Mouse (Mus musculus) bone marrow macrophage, adult 2 months (primary cell): ENCODE measurements around the gene Srpk1. TPM values are rescaled to one million over a fixed set of nuclear protein-coding genes. Genes with fewer than 3 reads are reported as not detected.
"Not testable (repeated sequence)": the region's sequence is repeated elsewhere in the genome, so short reads cannot be mapped to it uniquely, and the experiment has no call there.

Experiments used
- H3K27ac ChIP-seq: 2 replicates; pipeline ENCODE4 v1.5.1; 2012; ENCODE audit warnings: low read depth, low read length; ENCODE audit not compliant: insufficient read depth
- H3K4me1 ChIP-seq: 2 replicates; pipeline ENCODE4 v1.6.1; 2012; ENCODE audit warnings: low read length; ENCODE audit not compliant: control insufficient read depth, insufficient read depth
- H3K4me3 ChIP-seq: 2 replicates; pipeline ENCODE4 v1.5.1; 2012; ENCODE audit warnings: mild to moderate bottlenecking, low read length, moderate library complexity; ENCODE audit not compliant: insufficient read depth
- CTCF ChIP-seq: IDR thresholded peaks from 2 replicates; pipeline ENCODE4 v1.5.1; 2012; ENCODE audit warnings: low read depth, mild to moderate bottlenecking, low read length, moderate library complexity
- POLR2A ChIP-seq: IDR thresholded peaks from 2 replicates; pipeline ENCODE4 v1.6.1; 2012; ENCODE audit warnings: mild to moderate bottlenecking, low read depth, low read length, borderline replicate concordance
- polyA plus RNA-seq: library from polyadenylated mRNA; stranded (reverse); fragments of >200 nt; gene quantifications from 2 replicates; pipeline ENCODE4 v1.2.4, GENCODE M21; 2012; ENCODE audit not compliant: missing spikeins, insufficient read depth, insufficient read length

Gene Srpk1
- polyA plus RNA-seq, 1 experiment: 74.6 TPM

DNA sequence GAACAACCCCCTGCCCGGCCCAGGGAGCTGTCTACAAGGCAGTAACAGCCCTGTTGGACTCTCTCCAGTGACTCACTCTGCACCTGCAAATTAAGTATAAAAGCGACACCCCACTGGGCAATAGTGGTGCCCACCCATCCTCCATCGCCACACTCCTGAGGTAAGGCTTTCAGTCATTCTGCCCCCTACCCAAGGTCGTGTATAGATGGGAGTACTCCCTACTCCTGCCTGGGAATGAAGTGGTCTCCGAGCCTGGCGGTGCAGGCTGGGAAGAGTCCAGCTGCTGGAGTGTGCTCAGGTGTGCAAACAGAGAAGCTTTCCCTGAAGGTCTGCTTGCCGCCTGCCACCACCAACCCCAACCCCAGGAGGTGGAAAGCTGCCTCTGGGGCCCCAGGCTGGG is 60.9 kb downstream of the Srpk1 start:
- TF ChIP-seq CTCF (no peak), POLR2A (no peak)
- Histone ChIP-seq H3K27ac (no peak overlapping the region), H3K4me3 (no peak overlapping the region), H3K4me1 (peaks cover 4% of the 10 kb centered on the region)

GRCm38 (mm10) chr17:28560598-28560997 is 61.9 kb downstream of the Srpk1 start, which contains the start of gene Clps:
Gene Clps (minus strand): TSS chr17:28560766.
- TF ChIP-seq CTCF: no peak
- TF ChIP-seq POLR2A: no peak
- Histone ChIP-seq H3K4me1 (peaks cover 4% of the 10 kb centered on the region), H3K4me3 (no peak within 1 kb of the TSS), H3K27ac (no peak within 1 kb of the TSS)

- TF ChIP-seq CTCF (no peak), POLR2A (no peak)
- Histone ChIP-seq H3K27ac (no peak overlapping the region), H3K4me3 (no peak overlapping the region), H3K4me1 (peaks cover 4% of the 10 kb centered on the region)
Observed at GRCm38 (mm10) chr17:28557772-28558171, 64.7 kb downstream of the Srpk1 start.

GRCm38 (mm10) chr17:28556635-28557396 is 65.7 kb downstream of the Srpk1 start:
- no peak for TF ChIP-seq CTCF
- no peak for TF ChIP-seq POLR2A
- Histone ChIP-seq H3K4me3 (no peak overlapping the region), H3K27ac (no peak overlapping the region)

GRCm38 (mm10) chr17:28554021-28554420 is 68.5 kb downstream of the Srpk1 start:
- not testable (repeated sequence) for H3K4me1 ChIP-seq, H3K4me3 ChIP-seq, H3K27ac ChIP-seq

More at GRCm38 (mm10) chr17:28556635-28557396, 65.7 kb downstream of the Srpk1 start:
- H3K4me1 ChIP-seq: peaks cover 4% of the 10 kb centered on the region

GRCm38 (mm10) chr17:28553040-28553793 is 69.3 kb downstream of the Srpk1 start:
- TF ChIP-seq CTCF (peak; percentile 57; the same call in 1 of the 2 replicates), POLR2A (no peak)
- Histone ChIP-seq H3K4me1 (peaks cover 4% of the 10 kb centered on the region), H3K4me3 (no peak overlapping the region), H3K27ac (no peak overlapping the region)

DNA sequence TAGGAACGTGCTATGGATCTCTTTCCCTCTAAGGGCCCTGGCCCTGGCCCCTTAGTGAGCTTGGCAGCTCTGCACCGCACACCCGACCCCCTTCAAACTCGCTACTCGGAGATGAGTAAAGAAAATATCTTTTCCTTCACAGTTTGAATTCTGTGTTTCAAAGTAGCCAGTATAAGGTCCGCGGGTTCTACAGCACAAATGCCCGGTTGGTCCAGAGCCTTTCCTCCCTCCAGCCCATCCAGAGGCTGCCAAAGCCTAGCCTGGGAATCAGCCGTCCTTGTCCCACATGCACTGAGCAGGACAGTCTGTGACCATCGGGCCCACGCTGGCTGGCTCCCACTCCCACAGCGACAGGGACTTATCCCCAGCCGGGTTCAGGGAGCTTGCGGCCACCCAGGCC is 73.4 kb downstream of the Srpk1 start, which contains the start of gene Clpsl2:
TSS of gene Clpsl2 (plus strand) at position 301 of the 400 bp plus-strand sequence.
- TF ChIP-seq CTCF (no peak), POLR2A (no peak)
- Histone ChIP-seq H3K4me1 (no peaks in the 10 kb centered on the region), H3K4me3 (no peak within 1 kb of the TSS), H3K27ac (no peak within 1 kb of the TSS)

DNA sequence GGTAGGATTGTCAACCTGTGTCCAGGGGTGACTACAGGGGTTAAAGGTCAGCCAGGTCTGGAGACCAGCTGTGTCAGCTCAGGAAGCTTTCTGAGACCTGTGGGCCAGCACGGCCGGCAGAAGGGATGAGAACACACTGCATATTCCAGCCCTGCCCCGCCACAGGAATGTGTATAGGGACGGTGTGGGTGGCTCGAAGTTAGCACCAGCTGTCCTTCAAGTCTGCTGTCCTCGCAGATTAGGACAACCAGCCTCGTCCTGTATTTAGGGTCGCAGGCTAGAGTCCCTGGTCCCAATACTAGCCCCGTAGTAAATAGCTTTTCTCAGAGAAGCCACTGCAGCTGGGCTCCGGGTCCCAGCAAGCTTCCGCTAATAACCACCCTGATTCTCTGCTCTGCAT is 74.0 kb downstream of the Srpk1 start:
- no peak overlapping the region for H3K4me3 ChIP-seq
- H3K4me1 ChIP-seq: no peaks in the 10 kb centered on the region
- H3K27ac ChIP-seq: no peak overlapping the region
- no peak for TF ChIP-seq CTCF
- no peak for TF ChIP-seq POLR2A

DNA sequence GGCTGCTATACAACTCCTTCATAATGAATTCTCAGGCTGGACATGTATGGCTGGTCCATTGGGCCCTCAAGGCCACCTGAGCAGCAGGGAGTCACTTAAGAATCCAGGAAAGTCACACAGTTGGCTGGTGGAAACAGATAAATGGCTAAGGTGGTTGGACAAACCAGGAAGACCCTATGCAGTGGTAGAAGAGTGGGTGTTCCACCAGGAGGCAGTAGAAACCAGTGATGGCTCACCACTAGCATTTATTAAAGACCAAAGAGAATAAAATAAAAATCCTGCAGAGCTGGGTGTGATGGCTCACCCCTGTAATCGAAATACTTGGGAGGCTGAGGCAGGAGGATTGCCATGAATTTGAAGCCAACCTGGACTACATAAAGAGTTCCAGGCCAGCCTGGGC is 75.6 kb downstream of the Srpk1 start:
- no peak for TF ChIP-seq CTCF
- TF ChIP-seq POLR2A: no peak
- Histone ChIP-seq H3K4me1 (no peaks in the 10 kb centered on the region), H3K4me3 (no peak overlapping the region), H3K27ac (no peak overlapping the region)

- Histone ChIP-seq H3K4me3 (no peak overlapping the region), H3K27ac (no peak overlapping the region), H3K4me1 (no peaks in the 10 kb centered on the region)
- TF ChIP-seq POLR2A (no peak), CTCF (no peak)
Observed at GRCm38 (mm10) chr17:28537881-28538280, 84.6 kb downstream of the Srpk1 start.

Other genes with a start within 250 kb of the Srpk1 start
- 4.4 and 4.7 TPM in 2 replicates for gene Fkbp5, start 105.2 kb downstream of the Srpk1 start, polyA plus RNA-seq
- gene Armc12, start 91.9 kb downstream of the Srpk1 start, polyA plus RNA-seq: not detected in 2 replicates
- gene Clpsl2, start 73.3 kb downstream of the Srpk1 start, polyA plus RNA-seq: not detected in 2 replicates
- not detected in 2 replicates for gene Clps, start 61.9 kb downstream of the Srpk1 start, polyA plus RNA-seq
- gene Lhfpl5, start 47.1 kb downstream of the Srpk1 start, polyA plus RNA-seq: not detected in 2 replicates
- 0.95 TPM in 1 of 2 replicates, not detected in the other for gene Slc26a8, start 67.5 kb upstream of the Srpk1 start, polyA plus RNA-seq
- 192 and 195 TPM in 2 replicates for gene Mapk14, start 68.6 kb upstream of the Srpk1 start, polyA plus RNA-seq
- gene AC170998.1, start 103.4 kb upstream of the Srpk1 start, polyA plus RNA-seq: 4.0 and 11.4 TPM in 2 replicates
- gene Mapk13, start 146.6 kb upstream of the Srpk1 start, polyA plus RNA-seq: 0.27 TPM in 1 of 2 replicates, not detected in the other
- 29.1 and 34.3 TPM in 2 replicates for gene Brpf3, start 178.4 kb upstream of the Srpk1 start, polyA plus RNA-seq
- 0.44 and 0.83 TPM in 2 replicates for gene Pnpla1, start 235.7 kb upstream of the Srpk1 start, polyA plus RNA-seq